Mouse (Mus musculus) limb, embryonic 14.5 days (tissue): ENCODE results near the gene Hbq1a. TPM values are rescaled to one million over a fixed set of nuclear protein-coding genes. Genes with fewer than 3 reads are reported as not detected.
"Not testable (repeated sequence)": the region's sequence is repeated elsewhere in the genome, so short reads cannot be mapped to it uniquely, and the experiment has no call there.

ENCODE experiments used
- ATAC-seq: fragments of 200-750 bp; cut with Nextera tagmentation; 2 replicates; pipeline ENCODE4 v1.8.0; 2017; ENCODE audit warnings: low read depth, moderate number of reproducible peaks, moderate TSS enrichment; ENCODE audit not compliant: low FRiP score
- DNase-seq: peaks from one replicate; pipeline ENCODE4 v3.0.0-alpha.2; 2015; ENCODE audit warnings: low spot score
- H3K27ac ChIP-seq: fragments of 300-500 bp; sonication (generic); replicated peaks from 2 replicates; pipeline ENCODE4 v1.5.1; 2014; ENCODE audit warnings: low read depth, mild to moderate bottlenecking, low read length, moderate library complexity, mixed read lengths
- H3K27me3 ChIP-seq: fragments of 300-500 bp; sonication (generic); 2 replicates; pipeline ENCODE4 v1.6.1; 2014; ENCODE audit warnings: low read length, mixed read lengths; ENCODE audit not compliant: control insufficient read depth, insufficient read depth
- H3K36me3 ChIP-seq: fragments of 300-500 bp; sonication (generic); 2 replicates; pipeline ENCODE4 v1.6.1; 2014; ENCODE audit warnings: mild to moderate bottlenecking, low read length, moderate library complexity, mixed read lengths; ENCODE audit not compliant: control insufficient read depth, insufficient read depth
- H3K4me1 ChIP-seq: fragments of 300-500 bp; sonication (generic); 2 replicates; pipeline ENCODE4 v1.6.1; 2014; ENCODE audit warnings: antibody characterized with exemption, low read length, mixed read lengths; ENCODE audit not compliant: control insufficient read depth, insufficient read depth
- H3K4me2 ChIP-seq: fragments of 300-500 bp; sonication (generic); replicated peaks from 2 replicates; pipeline ENCODE4 v1.6.1; 2014; ENCODE audit warnings: low read depth, mild to moderate bottlenecking, low read length, moderate library complexity; ENCODE audit not compliant: severe bottlenecking
- H3K4me3 ChIP-seq: fragments of 300-500 bp; sonication (generic); replicated peaks from 2 replicates; pipeline ENCODE4 v1.5.1; 2014; ENCODE audit warnings: low read length
- H3K9ac ChIP-seq: fragments of 300-500 bp; sonication (generic); 2 replicates; pipeline ENCODE4 v1.6.1; 2014; ENCODE audit warnings: mild to moderate bottlenecking, low read depth, low read length, moderate library complexity; ENCODE audit not compliant: severe bottlenecking
- H3K9me3 ChIP-seq: fragments of 300-500 bp; sonication (generic); 2 replicates; pipeline ENCODE4 v1.6.1; 2016; ENCODE audit warnings: low read length; ENCODE audit not compliant: control insufficient read depth
- POLR2A ChIP-seq: fragments of 200-500 bp; IDR thresholded peaks from 2 replicates; pipeline ENCODE4 v1.8.0; 2012; ENCODE audit warnings: inconsistent platforms, mild to moderate bottlenecking, moderate library complexity, borderline replicate concordance; ENCODE audit not compliant: insufficient read depth, insufficient read length; ENCODE audit errors: extremely low read depth
- WGBS: fragments of 180-500 bp; shearing (Covaris S2); extraction: QIAGEN DNeasy Blood & Tissue Kit; methylation state at CpG from one replicate; pipeline ENCODE4 v1.1.7; 2014; 5-methylcytosine and 5-hydroxymethylcytosine counted together
- polyA plus RNA-seq, 2 experiments: library from polyadenylated mRNA; depleted of rRNA in 1 of 2; stranded (reverse) in 1 of 2; unstranded in 1 of 2; fragments of >200 nt; fragmentation: Nextera tagmentation in 1 of 2; extraction: Ambion mirVana in 1 of 2; gene quantifications; 2 replicates each; pipeline versions ENCODE4 v1.2.1 to v1.2.3; 2012 to 2014

Gene Hbq1a
- polyA plus RNA-seq, 2 experiments, result 0.83 to 1.3 TPM

- H3K9me3 ChIP-seq, result no peaks in the 10 kb centered on the region
- H3K4me1 ChIP-seq, result no peaks in the 10 kb centered on the region
- H3K27ac ChIP-seq, result no peak overlapping the region
- WGBS, result 80% methylated on average over 7 of the region's 7 CpGs
- DNase-seq (no peak), ATAC-seq (no peak)
- H3K36me3 ChIP-seq, result no peaks in the 10 kb centered on the region
- no peak overlapping the region for H3K4me2 ChIP-seq
- H3K27me3 ChIP-seq, result no peaks in the 10 kb centered on the region
- no peak for TF ChIP-seq POLR2A
- H3K9ac ChIP-seq, result no peak overlapping the region
- H3K4me3 ChIP-seq, result no peak overlapping the region
Measured at GRCm38 (mm10) chr11:32285031-32285775, 14.7 kb upstream of the Hbq1a start.

- not testable (repeated sequence) for H3K4me2 ChIP-seq, H3K9me3 ChIP-seq, H3K27me3 ChIP-seq, ATAC-seq, DNase-seq, H3K36me3 ChIP-seq, H3K4me1 ChIP-seq, H3K9ac ChIP-seq, H3K27ac ChIP-seq, H3K4me3 ChIP-seq
Measured at GRCm38 (mm10) chr11:32285887-32286286, 14.0 kb upstream of the Hbq1a start.

- not testable (repeated sequence) for H3K27me3 ChIP-seq, H3K27ac ChIP-seq, H3K4me1 ChIP-seq, H3K36me3 ChIP-seq, H3K9me3 ChIP-seq
- Histone ChIP-seq H3K4me2 (peak within 1 kb of the TSS; percentile 47), H3K9ac (0 out of 2 replicates have a peak within 1 kb of the TSS, but pooled peaks have one; percentile 34), H3K4me3 (peak within 1 kb of the TSS; percentile 26)
- 18% methylated on average over 29 of the region's 33 CpGs for WGBS
- peak; percentile 68 for ATAC-seq
- DNase-seq, result peak; percentile 27
Measured at GRCm38 (mm10) chr11:32286695-32287492, 13.0 kb upstream of the Hbq1a start, which contains the start of gene Hbq1b. Gene Hbq1b (plus strand): TSS chr11:32286965.

GRCm38 (mm10) chr11:32287493-32287825 lies 12.4 kb upstream of the Hbq1a start:
- Histone ChIP-seq H3K9ac (no peak overlapping the region), H3K9me3 (no peaks in the 10 kb centered on the region), H3K36me3 (no peaks in the 10 kb centered on the region), H3K27me3 (no peaks in the 10 kb centered on the region), H3K4me3 (no peak overlapping the region), H3K4me2 (no peak overlapping the region), H3K4me1 (no peaks in the 10 kb centered on the region), H3K27ac (no peak overlapping the region)
- DNase-seq, result no peak
- no peak for TF ChIP-seq POLR2A
- WGBS, result 67% methylated on average over 9 of the region's 9 CpGs
- no peak for ATAC-seq

GRCm38 (mm10) chr11:32292819-32293218 lies 7.0 kb upstream of the Hbq1a start:
- H3K36me3 ChIP-seq, H3K9me3 ChIP-seq, H3K9ac ChIP-seq, DNase-seq, H3K4me2 ChIP-seq, H3K4me3 ChIP-seq, H3K4me1 ChIP-seq, H3K27ac ChIP-seq, H3K27me3 ChIP-seq, ATAC-seq: not testable (repeated sequence)
- WGBS, result 79% methylated on average over 4 of the region's 4 CpGs

- not testable (repeated sequence) for H3K4me2 ChIP-seq, H3K9me3 ChIP-seq, H3K27me3 ChIP-seq, H3K4me3 ChIP-seq, DNase-seq, ATAC-seq, H3K27ac ChIP-seq, H3K9ac ChIP-seq, H3K4me1 ChIP-seq, H3K36me3 ChIP-seq
- 75% methylated on average over 3 of the region's 3 CpGs for WGBS
Measured at GRCm38 (mm10) chr11:32293479-32293878, 6.4 kb upstream of the Hbq1a start.

- not testable (repeated sequence) for H3K9me3 ChIP-seq, ATAC-seq, H3K9ac ChIP-seq, H3K4me1 ChIP-seq, H3K36me3 ChIP-seq, H3K27ac ChIP-seq, H3K4me3 ChIP-seq, DNase-seq, H3K27me3 ChIP-seq, H3K4me2 ChIP-seq
- WGBS, result no CpG with 5 or more reads among the region's 4 CpGs
Measured at GRCm38 (mm10) chr11:32296203-32296602, 3.7 kb upstream of the Hbq1a start, which contains the start of gene Hba-a2. Gene Hba-a2 (plus strand): TSS chr11:32296489.

GRCm38 (mm10) chr11:32297417-32297816 lies 2.5 kb upstream of the Hbq1a start:
- 43% methylated on average over 2 of the region's 2 CpGs for WGBS
- not testable (repeated sequence) for H3K27ac ChIP-seq, H3K4me3 ChIP-seq, H3K4me2 ChIP-seq, H3K9ac ChIP-seq, H3K27me3 ChIP-seq, DNase-seq, H3K4me1 ChIP-seq, H3K36me3 ChIP-seq, H3K9me3 ChIP-seq, ATAC-seq
